Mouse (Mus musculus) MEL (cell line): ENCODE data around the gene H2-Oa. TPM values are rescaled to one million over a fixed set of nuclear protein-coding genes. Genes with fewer than 3 reads are reported as not detected.
A peak's percentile ranks its signal among the peaks of the same experiment; 100 is the strongest.

Source experiments
- DNase-seq: peaks from one replicate; pipeline ENCODE4 v3.0.0; 2011; ENCODE audit warnings: low read depth, low spot score
- H3K27ac ChIP-seq: 2 replicates; pipeline ENCODE4 v1.5.1; 2012; ENCODE audit warnings: low read depth, mild to moderate bottlenecking, control low read depth, low read length, moderate library complexity; ENCODE audit not compliant: control insufficient read depth
- H3K27me3 ChIP-seq, 2 experiments: fragments of 150-350 bp in 1 of 2; sonication (generic) in 1 of 2; 2 replicates each; pipeline ENCODE4 v1.6.1; 2012; ENCODE audit warnings: low read length in 2 of 2, mild to moderate bottlenecking in 2 of 2, improper control_type of control experiment in 1 of 2, moderate library complexity in 1 of 2; ENCODE audit not compliant: insufficient read depth in 2 of 2, control insufficient read depth in 1 of 2
- H3K36me3 ChIP-seq, 2 experiments: 2 replicates each; pipeline ENCODE4 v1.6.1; 2012 to 2014; ENCODE audit warnings: low read length in 2 of 2, improper control_type of control experiment in 1 of 2, inconsistent platforms in 1 of 2, mild to moderate bottlenecking in 1 of 2; ENCODE audit not compliant: insufficient read depth in 2 of 2, control insufficient read depth in 1 of 2
- H3K4me1 ChIP-seq, 2 experiments: fragments of 150-350 bp in 1 of 2; sonication (generic) in 1 of 2; 2 replicates each; pipeline ENCODE4 v1.6.1; 2012; ENCODE audit warnings: low read length in 2 of 2, improper control_type of control experiment in 1 of 2, mild to moderate bottlenecking in 1 of 2; ENCODE audit not compliant: insufficient read depth in 2 of 2, control insufficient read depth in 1 of 2
- H3K4me3 ChIP-seq, 2 experiments: fragments of 150-350 bp in 1 of 2; sonication (generic) in 1 of 2; 2 replicates each; pipeline ENCODE4 v1.5.1; 2012; ENCODE audit warnings: low read depth in 2 of 2, low read length in 2 of 2, mild to moderate bottlenecking in 2 of 2, moderate library complexity in 2 of 2, control low read depth in 1 of 2, improper control_type of control experiment in 1 of 2; ENCODE audit not compliant: control insufficient read depth in 1 of 2, insufficient read depth in 1 of 2
- H3K79me2 ChIP-seq: 2 replicates; pipeline ENCODE4 v1.6.1; 2012; ENCODE audit warnings: mild to moderate bottlenecking, low read length, moderate library complexity; ENCODE audit not compliant: control insufficient read depth, poor library complexity, insufficient read depth
- H3K9ac ChIP-seq: 2 replicates; pipeline ENCODE4 v1.6.1; 2012; ENCODE audit warnings: low read depth, mild to moderate bottlenecking, control low read depth, low read length, moderate library complexity; ENCODE audit not compliant: control insufficient read depth, poor library complexity, severe bottlenecking
- H3K9me3 ChIP-seq: fragments of 150-350 bp; sonication (generic); replicated peaks from 2 replicates; pipeline ENCODE4 v1.6.1; 2012; ENCODE audit warnings: mild to moderate bottlenecking, low read length, improper control_type of control experiment, moderate library complexity; ENCODE audit not compliant: insufficient read depth
- EP300 ChIP-seq, 2 experiments: IDR thresholded peaks; 2 replicates each; pipeline ENCODE4 v1.6.1; 2011; ENCODE audit warnings: improper control_type of control experiment in 2 of 2, low read length in 2 of 2, low read depth in 1 of 2, mild to moderate bottlenecking in 1 of 2
- ETS1 ChIP-seq: IDR thresholded peaks from 2 replicates; pipeline ENCODE4 v1.6.1; 2012; ENCODE audit warnings: low read depth, mild to moderate bottlenecking, inconsistent platforms, low read length, improper control_type of control experiment, moderate library complexity
- GABPA ChIP-seq: IDR thresholded peaks from 2 replicates; pipeline ENCODE4 v1.6.1; 2012; ENCODE audit warnings: low read depth, mild to moderate bottlenecking, inconsistent platforms, low read length, improper control_type of control experiment, moderate library complexity
- HCFC1 ChIP-seq: IDR thresholded peaks from 2 replicates; pipeline ENCODE4 v1.6.1; 2012; ENCODE audit warnings: low read depth, mild to moderate bottlenecking, inconsistent platforms, low read length, improper control_type of control experiment, moderate library complexity
- MAFK ChIP-seq: IDR thresholded peaks from 2 replicates; pipeline ENCODE4 v1.6.1; 2011; ENCODE audit warnings: low read depth, mild to moderate bottlenecking, low read length, improper control_type of control experiment, borderline replicate concordance
- MAX ChIP-seq: IDR thresholded peaks from 2 replicates; pipeline ENCODE4 v1.6.1; 2011; ENCODE audit warnings: low read length, improper control_type of control experiment
- MAZ ChIP-seq: IDR thresholded peaks from 2 replicates; pipeline ENCODE4 v1.6.1; 2012; ENCODE audit warnings: low read depth, mild to moderate bottlenecking, inconsistent platforms, low read length, improper control_type of control experiment
- MYC ChIP-seq: IDR thresholded peaks from 2 replicates; pipeline ENCODE4 v1.6.1; 2011; ENCODE audit warnings: low read depth, mild to moderate bottlenecking, low read length, improper control_type of control experiment, moderate library complexity
- NELFE ChIP-seq: IDR thresholded peaks from 2 replicates; pipeline ENCODE4 v1.6.1; 2011; ENCODE audit warnings: low read depth, low read length, improper control_type of control experiment
- POLR2A ChIP-seq, 2 experiments: IDR thresholded peaks; 2 replicates each; pipeline ENCODE4 v1.6.1; 2011 to 2012; ENCODE audit warnings: low read length in 2 of 2, mild to moderate bottlenecking in 2 of 2, control low read depth in 1 of 2, improper control_type of control experiment in 1 of 2, low read depth in 1 of 2, moderate library complexity in 1 of 2; ENCODE audit not compliant: control insufficient read depth in 1 of 2, insufficient read depth in 1 of 2, poor library complexity in 1 of 2
- POLR2AphosphoS2 ChIP-seq: IDR thresholded peaks from 2 replicates; pipeline ENCODE4 v1.6.1; 2011; ENCODE audit warnings: low read length, improper control_type of control experiment
- SIN3A ChIP-seq: IDR thresholded peaks from 2 replicates; pipeline ENCODE4 v1.6.1; 2012; ENCODE audit warnings: low read length, improper control_type of control experiment, inconsistent platforms
- TBP ChIP-seq: IDR thresholded peaks from 2 replicates; pipeline ENCODE4 v1.8.0; 2011; ENCODE audit warnings: low read depth, low read length, improper control_type of control experiment
- TCF12 ChIP-seq: IDR thresholded peaks from 2 replicates; pipeline ENCODE4 v1.6.1; 2014; ENCODE audit warnings: low read depth, mild to moderate bottlenecking, inconsistent platforms, low read length, improper control_type of control experiment, moderate library complexity
- USF2 ChIP-seq, 2 experiments: IDR thresholded peaks; 2 replicates each; pipeline ENCODE4 v1.6.1; 2011 to 2012; ENCODE audit warnings: improper control_type of control experiment in 2 of 2, low read length in 2 of 2, borderline replicate concordance in 1 of 2, inconsistent platforms in 1 of 2, low read depth in 1 of 2, mild to moderate bottlenecking in 1 of 2; ENCODE audit not compliant: insufficient read depth in 1 of 2
- ZC3H11A ChIP-seq: IDR thresholded peaks from 2 replicates; pipeline ENCODE4 v1.6.1; 2012; ENCODE audit warnings: low read depth, mild to moderate bottlenecking, inconsistent platforms, low read length, improper control_type of control experiment
- polyA plus RNA-seq, 2 experiments: library from polyadenylated mRNA; stranded (reverse) in 1 of 2; unstranded in 1 of 2; fragments of >175 nt in 1 of 2; fragments of >200 nt in 1 of 2; gene quantifications; 2 replicates each; pipeline versions ENCODE4 v1.2.1 to v1.2.4; 2012; ENCODE audit warnings: low replicate concordance in 2 of 2, low read depth in 1 of 2; ENCODE audit not compliant: insufficient read length in 2 of 2, insufficient read depth in 1 of 2, missing spikeins in 1 of 2
- total RNA-seq: library from RNA; depleted of rRNA; stranded (reverse); fragments of 300-350 nt; gene quantifications from 2 replicates; pipeline ENCODE4 v1.2.3, GENCODE M21; 2012

H2-Oa gene
- total and polyA plus RNA-seq, 3 experiments, result 2.2 to 3.9 TPM; not detected in 1

- TF ChIP-seq NELFE, result peak; percentile 23; the same call in 1 of the 2 replicates
- TF ChIP-seq ZC3H11A, result no peak
- TF ChIP-seq, all 39 proteins: peak for 18
Measured at GRCm38 (mm10) chr17:34120814-34121171, 28.7 kb downstream of the H2-Oa start (continued).

GRCm38 (mm10) chr17:34121172-34121878, 29.2 kb downstream of the H2-Oa start:
- peak; percentile 21 for TF ChIP-seq SIN3A
- TF ChIP-seq EP300 (IDR thresholded peaks at IDR 0.05; ENCODE audit: low read depth in 1 of 2, low read length in 2 of 2), result 0 out of 4 replicates have a peak, but pooled peaks of 1 of the 2 experiments have one; percentile 13
- no peak for TF ChIP-seq ETS1
- TF ChIP-seq MAX, result peak; percentile 80
- TF ChIP-seq USF2 (IDR thresholded peaks at IDR 0.05; ENCODE audit: borderline replicate concordance in 1 of 2, insufficient read depth in 1 of 2, low read depth in 1 of 2, low read length in 2 of 2), result no peak
- peak; percentile 15; the same call in 1 of the 2 replicates for TF ChIP-seq MYC
- TF ChIP-seq MAFK, result no peak
- peak; percentile 24 to 35; a peak in 3 of 4 replicates for TF ChIP-seq POLR2A (IDR thresholded peaks at IDR 0.05; ENCODE audit: control insufficient read depth in 1 of 2, insufficient read depth in 1 of 2, low read depth in 1 of 2, low read length in 2 of 2, poor library complexity in 1 of 2)
- TF ChIP-seq HCFC1, result 0 out of 2 replicates have a peak, but pooled peaks have one; percentile 7
- no peak; the same call in 1 of the 2 replicates for TF ChIP-seq MAZ
- no peak for TF ChIP-seq TCF12
- peak; percentile 60 for TF ChIP-seq POLR2AphosphoS2
- TF ChIP-seq TBP, result no peak; the same call in 1 of the 2 replicates
- 0 out of 2 replicates have a peak, but pooled peaks have one; percentile 45 for TF ChIP-seq GABPA
- no peak; the same call in 1 of the 2 replicates for TF ChIP-seq NELFE
- H3K4me3 ChIP-seq, result peak overlapping the region; percentile 81 to 98

GRCm38 (mm10) chr17:34121879-34122187, 29.7 kb downstream of the H2-Oa start:
- peaks cover 67% of the 10 kb centered on the region for H3K79me2 ChIP-seq
- no peaks in the 10 kb centered on the region for H3K9me3 ChIP-seq
- TF ChIP-seq TBP, result peak; percentile 62; the same call in 1 of the 2 replicates
- peak in 1 of 2 experiments; percentile 29; a peak in 1 of 4 replicates for TF ChIP-seq POLR2A (IDR thresholded peaks at IDR 0.05; ENCODE audit: control insufficient read depth in 1 of 2, insufficient read depth in 1 of 2, low read depth in 1 of 2, low read length in 2 of 2, poor library complexity in 1 of 2)
- no peak for TF ChIP-seq ETS1
- H3K27me3 ChIP-seq, result no peaks in the 10 kb centered on the region
- peak overlapping the region; percentile 98 for H3K9ac ChIP-seq
- peaks cover 0 to 12% of the 10 kb centered on the region in 2 experiments; a peak in 2 of 4 replicates for H3K4me1 ChIP-seq
- peak overlapping the region; percentile 89 for H3K27ac ChIP-seq
- peak; percentile 85 for DNase-seq
- H3K4me3 ChIP-seq, result peak overlapping the region; percentile 81 to 98
- peaks cover 4% of the 10 kb centered on the region in 2 experiments for H3K36me3 ChIP-seq

More at GRCm38 (mm10) chr17:34121172-34121878, 29.2 kb downstream of the H2-Oa start:
- peak; percentile 79 for DNase-seq
- H3K9ac ChIP-seq, result peak overlapping the region; percentile 98
- H3K36me3 ChIP-seq, result peaks cover 9% of the 10 kb centered on the region in 2 experiments
- H3K9me3 ChIP-seq, result no peaks in the 10 kb centered on the region
- H3K27me3 ChIP-seq, result no peaks in the 10 kb centered on the region
- peaks cover 0 to 11% of the 10 kb centered on the region in 2 experiments; a peak in 2 of 4 replicates for H3K4me1 ChIP-seq
- H3K27ac ChIP-seq, result peak overlapping the region; percentile 89
- H3K79me2 ChIP-seq, result peaks cover 72% of the 10 kb centered on the region
